Mouse (Mus musculus) Muller cell, postnatal 12 days (primary cell): Measurements from ENCODE around the gene Olfr30.
"Not testable (repeated sequence)": the region's sequence is repeated elsewhere in the genome, so short reads cannot be mapped to it uniquely, and the experiment has no call there.

ENCODE experiments used
- DNase-seq: peaks from one replicate; pipeline ENCODE4 v3.0.0-alpha.2; 2015; ENCODE audit errors: inconsistent ontology term

Gene Olfr30

DNA sequence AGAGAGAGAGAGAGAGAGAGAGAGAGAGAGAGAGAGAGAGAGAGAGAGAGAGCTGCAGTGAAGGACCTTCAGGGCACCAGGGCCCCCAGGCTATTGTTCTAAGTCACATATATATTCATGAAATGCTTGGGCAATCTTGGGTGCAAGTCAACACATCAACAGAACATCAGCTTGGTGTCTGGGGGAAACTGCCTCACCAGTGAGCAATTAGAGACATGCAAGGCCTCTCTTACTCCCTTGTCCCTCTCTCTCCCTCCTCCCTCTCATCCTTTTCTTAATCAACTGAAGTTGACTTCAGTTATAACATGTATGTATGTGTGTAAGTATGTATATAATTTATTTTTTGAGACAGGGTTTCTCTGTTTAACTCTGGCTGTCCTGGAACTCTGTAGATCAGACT, at the start of gene Olfr30:
Gene Olfr30, minus strand, starts transcription at position 101 of the 400 bp plus-strand sequence.
- DNase-seq, result no peak

DNA sequence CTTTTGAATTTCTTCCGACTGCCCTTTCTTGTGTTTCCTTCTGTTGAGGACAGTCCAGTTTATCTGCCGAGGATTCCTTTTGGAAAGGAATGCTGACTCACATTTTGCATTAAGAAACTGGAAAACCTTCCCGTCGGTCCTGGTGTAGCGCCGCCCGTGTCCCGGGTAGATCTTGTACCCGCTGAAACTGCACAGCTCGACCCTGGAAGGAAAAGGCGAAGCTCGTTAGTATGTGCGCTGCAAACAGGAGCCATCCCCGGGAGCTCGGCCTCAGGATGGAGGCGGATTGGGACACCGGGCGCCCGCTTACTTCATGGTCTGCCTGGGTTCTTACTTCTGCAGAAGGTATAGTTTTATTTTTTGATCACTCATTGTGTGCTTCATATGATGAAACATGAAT, 47.0 kb upstream of the Olfr30 start:
- not testable (repeated sequence) for DNase-seq

DNA sequence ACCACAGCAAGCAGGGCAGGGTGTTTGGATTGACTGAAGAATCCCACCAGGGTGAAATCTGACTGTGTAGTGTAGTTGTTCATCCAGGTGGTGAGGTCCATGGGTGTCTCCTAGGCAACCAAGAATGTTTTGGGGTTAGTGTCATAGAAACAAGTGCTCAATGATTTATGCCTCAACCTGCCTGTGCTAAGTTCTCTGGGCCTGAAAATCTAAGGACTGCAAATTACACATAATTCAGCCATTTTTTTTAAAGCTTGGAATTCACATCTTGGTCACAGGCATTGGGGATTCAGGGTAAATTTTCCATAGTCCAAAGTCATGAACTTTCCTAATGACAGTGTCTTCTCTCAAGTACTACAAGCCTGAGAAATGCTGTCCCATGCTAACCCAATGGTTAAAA, 40.4 kb upstream of the Olfr30 start, which contains the start of gene Olfr331:
Gene Olfr331, minus strand, starts transcription at position 101 of the 400 bp plus-strand sequence.
- not testable (repeated sequence) for DNase-seq

DNA sequence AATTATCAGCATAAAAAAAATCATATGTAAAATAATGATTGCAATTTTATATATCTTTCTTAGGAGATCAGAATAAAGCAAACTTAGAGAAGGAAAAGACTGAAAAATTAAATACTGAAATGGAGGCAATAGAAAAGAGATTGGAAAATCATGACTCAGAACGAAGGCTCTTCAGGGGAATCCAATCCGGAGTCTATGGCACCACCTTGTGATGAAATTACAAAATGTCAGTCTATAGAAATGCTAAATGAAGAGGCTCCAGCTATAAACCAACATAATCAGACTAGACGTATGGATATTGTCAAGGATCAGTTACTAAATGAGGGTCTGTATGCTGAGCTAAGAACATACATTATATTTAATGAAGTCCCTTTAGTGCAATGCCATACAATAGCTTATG, 37.2 kb upstream of the Olfr30 start:
- peak; percentile 27 for DNase-seq

DNA sequence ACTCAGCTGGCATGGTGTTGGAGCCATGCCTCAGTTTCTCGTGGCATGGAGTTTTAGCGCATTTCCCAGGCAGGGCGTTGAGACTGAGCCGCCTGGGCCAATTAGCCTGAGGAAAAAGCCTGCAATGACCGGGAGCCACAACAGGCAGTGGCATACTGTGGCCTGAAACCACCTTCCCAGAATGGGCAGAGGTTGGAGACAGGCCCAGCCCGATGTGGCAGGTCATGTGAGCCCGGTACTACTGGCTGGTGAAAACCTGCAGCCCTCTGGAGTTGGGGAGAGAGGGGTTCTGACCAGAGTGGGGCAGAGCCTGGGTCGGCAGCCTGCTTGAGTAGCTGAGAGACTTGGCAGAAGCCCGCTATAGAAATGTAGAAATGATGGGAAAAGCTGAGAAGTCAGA, 36.7 kb upstream of the Olfr30 start:
- no peak for DNase-seq

DNA sequence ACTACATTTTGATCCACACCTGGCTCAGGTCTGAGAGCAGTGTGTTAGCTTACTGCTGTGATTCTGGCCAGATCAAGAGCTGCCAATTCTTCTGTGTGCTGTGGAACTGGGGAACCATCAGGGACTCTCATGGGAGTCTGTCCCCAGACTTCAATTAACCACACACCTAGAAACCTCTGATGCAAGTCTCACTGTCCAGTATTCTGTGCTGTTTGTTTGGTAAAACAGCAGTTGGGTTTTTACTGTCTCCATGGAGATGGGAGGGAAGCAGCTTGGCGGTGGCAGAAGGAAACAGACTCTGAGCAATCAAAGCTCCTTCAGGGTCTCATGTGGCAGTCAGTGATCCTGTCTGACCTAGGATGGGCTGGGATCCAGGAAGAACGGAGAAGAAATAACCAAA, 30.4 kb upstream of the Olfr30 start, which contains the start of gene Olfr332:
Gene Olfr332, minus strand, starts transcription at position 101 of the 400 bp plus-strand sequence.
- no peak for DNase-seq

DNA sequence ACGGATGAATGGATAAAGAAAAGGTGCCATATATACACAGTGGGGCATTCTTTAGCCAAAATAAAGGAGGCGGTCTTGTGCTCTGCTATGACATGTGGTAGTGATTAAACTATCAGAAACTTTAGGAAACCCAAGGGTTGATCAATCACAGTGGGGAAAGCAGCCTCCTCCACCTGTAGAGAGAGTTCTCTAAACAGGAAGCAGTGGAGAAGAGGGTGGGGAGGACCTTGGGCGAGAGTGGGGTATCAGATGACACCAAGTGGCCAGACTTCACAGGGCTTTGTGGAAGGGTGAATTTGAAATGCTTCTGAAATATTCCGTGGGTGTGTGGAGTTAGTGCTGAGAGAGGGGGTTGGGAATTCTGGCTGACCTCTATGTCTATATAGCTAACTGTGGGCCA, 8.5 kb downstream of the Olfr30 start:
- peak; percentile 5 for DNase-seq

DNA sequence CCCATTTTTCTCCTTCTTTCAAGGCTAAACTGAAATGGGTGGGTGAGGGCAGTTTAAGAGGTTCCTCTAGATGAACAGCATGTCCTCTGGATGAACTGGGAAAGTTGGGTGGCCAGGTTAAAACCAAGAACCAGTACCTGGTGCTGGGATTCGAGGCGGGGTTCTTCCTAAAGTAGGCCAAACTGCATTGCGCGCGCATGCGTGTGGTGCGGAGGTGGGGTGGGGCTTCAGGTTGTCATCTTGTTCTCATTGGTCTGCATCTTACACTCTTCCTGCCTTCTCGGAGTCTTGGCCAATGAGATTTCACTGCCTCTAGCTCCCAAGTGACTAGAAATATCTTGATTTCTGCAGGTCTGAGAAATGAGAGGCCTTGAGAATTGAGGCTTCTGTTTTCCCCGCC, 9.3 kb downstream of the Olfr30 start, which contains the start of gene Lypd9:
Gene Lypd9, minus strand, starts transcription at position 165 of the 400 bp plus-strand sequence.
- no peak for DNase-seq

DNA sequence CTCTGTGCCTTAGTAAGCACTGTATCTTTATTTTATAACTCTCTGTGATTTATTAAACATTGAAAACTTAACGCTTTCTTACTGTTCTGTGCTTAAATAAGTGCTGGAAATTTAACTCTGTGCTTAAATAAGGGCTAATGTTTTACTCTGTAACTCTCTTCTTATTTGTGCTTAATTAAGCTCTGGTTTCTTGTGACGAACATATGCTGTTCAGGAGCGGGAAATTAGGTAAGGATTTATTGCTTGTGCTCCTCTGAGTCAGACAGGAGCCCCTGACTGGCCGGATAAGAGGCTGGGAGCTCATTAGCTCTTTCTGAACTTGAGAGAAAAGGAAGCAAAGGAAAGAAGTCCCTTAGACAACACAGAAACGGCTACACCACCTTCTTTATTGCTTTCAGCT, 24.2 kb downstream of the Olfr30 start:
- DNase-seq, result no peak

DNA sequence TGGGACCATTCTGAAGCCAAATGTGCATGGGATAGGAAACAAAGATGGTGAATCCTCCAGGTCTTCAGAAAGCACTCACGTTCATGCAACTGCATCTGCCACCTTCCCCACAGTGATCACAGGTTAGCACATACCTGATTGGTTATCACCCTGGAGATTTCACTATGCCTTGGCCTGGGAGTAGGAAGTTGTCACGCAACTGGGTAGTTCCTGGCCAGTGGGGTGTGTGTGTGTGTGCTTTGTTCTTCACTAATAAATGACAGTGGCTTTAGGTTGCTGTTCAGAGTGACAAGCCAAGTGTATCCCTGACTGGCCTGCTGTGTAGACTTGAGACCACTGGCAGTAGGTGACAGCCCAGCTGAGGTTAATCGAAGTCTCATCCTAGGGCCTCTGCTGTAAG, 29.8 kb downstream of the Olfr30 start, which contains the start of gene Gm12253:
Gene Gm12253, plus strand, starts transcription at position 301 of the 400 bp plus-strand sequence.
- no peak for DNase-seq

DNA sequence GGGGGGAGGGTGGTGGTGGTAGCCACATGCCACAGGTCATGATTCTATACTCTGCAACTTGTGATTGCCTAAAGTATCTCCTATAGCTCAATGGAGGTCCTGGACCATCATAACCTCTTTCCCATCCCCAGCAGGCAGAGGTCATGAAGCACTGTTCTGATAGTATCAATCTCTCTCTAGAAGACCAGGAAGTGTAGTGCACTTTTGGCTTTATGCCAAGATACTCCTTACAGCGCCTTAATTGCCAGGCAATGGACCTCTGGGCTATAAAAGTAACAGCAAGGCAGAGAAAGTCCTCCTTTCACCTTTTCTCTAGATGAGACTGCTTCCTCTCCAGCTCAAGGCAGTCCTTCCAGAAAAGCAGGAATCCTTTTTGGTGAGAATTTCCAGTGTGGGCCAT, 41.3 kb downstream of the Olfr30 start, which contains the start of gene 1810065E05Rik:
Gene 1810065E05Rik, plus strand, starts transcription at position 297 of the 400 bp plus-strand sequence.
- DNase-seq, result no peak

DNA sequence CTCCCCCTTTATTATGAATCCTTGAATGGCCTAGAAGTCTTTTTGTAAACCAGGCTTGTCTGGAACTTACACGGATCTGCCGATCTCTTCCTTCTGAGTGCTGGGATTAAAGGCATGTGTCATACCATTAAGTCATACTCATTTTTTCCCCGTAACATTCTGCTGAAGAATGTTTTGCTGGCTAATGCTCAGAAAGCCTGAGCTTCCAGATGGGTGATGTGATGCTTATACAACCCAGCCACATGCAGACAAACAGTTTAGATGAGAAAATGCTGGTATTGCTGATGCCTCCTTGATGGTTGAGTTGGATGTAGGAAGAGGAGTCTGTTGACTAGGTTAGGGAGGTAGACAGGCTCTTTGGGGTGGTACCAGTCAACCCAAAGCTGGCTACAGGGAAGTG, 43.7 kb downstream of the Olfr30 start:
- DNase-seq, result no peak

DNA sequence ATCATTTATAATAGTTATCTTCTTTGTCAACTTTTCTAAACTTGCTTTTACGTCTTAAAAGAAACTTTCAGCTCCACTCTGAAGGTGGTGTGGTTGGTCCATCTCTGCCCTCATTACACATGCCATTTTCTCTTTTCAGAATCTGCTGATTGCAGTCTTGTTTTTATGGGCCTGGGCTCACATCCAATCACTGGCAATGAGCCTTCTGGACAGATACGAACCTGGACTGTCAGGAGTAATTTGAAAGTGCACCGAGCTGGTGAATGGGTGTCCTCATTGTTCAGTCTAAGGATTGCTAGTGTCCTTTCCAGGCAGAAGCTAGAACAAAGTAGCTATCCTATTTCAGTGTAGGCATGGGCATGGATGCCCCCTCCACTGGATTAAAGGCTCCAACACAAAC, 54.0 kb downstream of the Olfr30 start:
- peak; percentile 56 for DNase-seq
